Mouse (Mus musculus): ENCODE results near the gene Krt86.

Krt86 gene

DNA sequence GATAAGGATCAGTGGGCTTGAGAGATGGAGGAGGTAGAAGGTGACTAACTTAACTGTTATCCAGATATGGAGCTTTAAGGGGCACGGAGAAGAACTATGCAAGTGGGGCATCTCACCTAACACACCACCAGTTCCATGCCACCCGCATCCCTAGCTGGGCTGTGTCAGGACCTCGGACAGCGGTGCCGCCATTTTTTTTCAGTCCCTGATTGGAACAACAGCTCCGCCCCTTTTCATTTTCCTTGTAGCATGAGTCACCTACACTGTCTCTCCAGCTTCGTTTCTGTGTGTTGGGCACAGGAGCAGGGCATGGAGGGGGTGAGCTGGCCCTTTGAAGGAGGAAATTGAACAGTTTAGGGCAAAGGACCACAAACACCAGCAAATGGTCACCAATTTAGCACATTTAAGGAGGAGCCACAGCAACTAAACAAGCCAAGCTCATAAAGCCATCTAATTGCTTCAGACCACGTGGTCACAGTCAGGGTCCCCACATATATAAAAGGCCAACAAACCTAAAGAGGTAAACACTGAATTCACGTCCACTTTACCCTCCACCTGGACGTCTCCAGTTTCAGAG is at the start of gene Krt86:
Gene Krt86 (plus strand): TSS at position 527 of the 577 bp plus-strand sequence.
- DNase-seq, result no peak

DNA sequence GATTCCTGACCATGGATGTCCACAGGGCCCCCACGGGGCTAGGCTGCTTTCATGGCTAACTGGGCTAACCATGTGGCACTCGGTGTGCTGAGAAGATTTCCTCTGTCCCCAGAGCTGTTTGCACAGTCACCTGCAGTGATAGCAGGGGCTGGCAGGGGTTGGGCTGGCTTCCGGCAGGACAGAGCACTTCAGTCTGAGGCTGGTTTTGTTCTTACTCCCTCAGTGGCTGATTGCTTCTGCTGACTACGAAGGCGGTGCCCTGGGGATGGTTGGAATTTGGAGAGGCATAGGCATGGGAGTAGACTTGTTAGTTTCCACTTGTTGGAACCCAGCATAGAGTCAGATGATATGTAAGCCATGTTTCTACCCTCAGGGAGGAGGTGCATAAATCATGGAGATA is 48.4 kb upstream of the Krt86 start:
- DNase-seq, result no peak

- DNase-seq, result no peak
Measured at GRCm38 (mm10) chr15:101436611-101437010, 36.7 kb upstream of the Krt86 start.

DNA sequence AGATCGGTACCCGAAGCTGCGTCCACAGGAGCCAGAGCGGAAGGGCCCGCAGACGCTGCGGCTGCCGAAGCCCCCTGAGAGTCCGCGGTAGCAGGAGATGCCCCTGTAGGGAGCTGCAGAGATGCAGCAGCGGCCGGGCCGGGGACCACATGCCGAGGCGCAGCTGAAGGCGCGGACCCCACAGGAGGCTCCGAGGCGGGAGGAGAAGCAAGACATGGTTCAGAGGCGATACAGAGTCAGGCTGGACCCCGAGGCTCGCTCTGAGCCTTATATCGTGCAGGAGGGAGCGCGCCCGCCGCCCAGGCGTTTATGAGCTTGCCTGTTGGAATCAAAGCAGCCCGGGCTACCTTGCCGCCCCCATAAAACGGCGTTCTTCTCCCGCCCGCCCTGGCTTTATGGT is 34.7 kb upstream of the Krt86 start, which contains the start of gene Krt87:
Gene Krt87 (minus strand): TSS at position 250 of the 400 bp plus-strand sequence.
- DNase-seq, result no peak

DNA sequence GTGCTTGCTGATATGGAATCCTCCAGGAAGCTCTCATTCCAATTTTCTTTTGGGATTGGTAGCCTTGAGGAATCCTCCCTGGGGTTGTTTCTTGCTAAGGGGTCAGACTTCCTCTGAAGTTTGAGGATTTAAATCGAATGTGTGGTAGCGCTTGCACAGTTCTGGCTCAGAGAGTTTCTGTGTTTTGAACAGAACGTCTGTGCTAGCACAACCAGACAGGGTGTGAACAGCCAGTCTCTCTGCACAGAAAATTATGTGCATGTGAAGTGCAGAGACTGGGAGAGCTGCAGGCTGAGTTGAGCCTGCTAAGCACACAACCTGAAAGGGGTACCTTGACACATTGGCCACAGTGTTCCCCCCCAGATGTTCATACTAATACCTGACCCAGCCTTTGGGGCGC is 32.4 kb upstream of the Krt86 start:
- DNase-seq, result no peak

DNA sequence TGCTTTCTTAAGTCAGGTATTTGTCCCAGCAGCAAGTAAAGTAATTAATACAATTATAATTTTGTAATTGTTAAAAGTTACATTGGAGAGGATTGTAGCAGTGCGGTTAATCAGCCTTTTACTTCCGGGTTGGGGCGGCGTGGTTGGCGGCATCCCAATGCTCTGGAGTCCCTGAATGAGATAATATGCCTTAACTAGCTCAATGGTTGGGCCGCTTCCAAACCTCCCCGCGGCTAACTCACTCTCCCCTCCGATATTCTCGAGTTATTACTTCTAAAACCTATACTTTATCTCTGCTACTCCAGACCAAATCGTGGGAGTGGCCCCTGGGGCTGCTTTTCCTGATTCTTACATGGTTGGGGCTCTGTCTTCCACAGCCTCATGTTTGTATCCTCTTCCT is 26.7 kb upstream of the Krt86 start:
- DNase-seq, result no peak

GRCm38 (mm10) chr15:101447444-101447843 is 25.8 kb upstream of the Krt86 start, which contains the start of gene Krt88:
Krt88 (plus strand) TSS chr15:101447744.
- no peak for DNase-seq

DNA sequence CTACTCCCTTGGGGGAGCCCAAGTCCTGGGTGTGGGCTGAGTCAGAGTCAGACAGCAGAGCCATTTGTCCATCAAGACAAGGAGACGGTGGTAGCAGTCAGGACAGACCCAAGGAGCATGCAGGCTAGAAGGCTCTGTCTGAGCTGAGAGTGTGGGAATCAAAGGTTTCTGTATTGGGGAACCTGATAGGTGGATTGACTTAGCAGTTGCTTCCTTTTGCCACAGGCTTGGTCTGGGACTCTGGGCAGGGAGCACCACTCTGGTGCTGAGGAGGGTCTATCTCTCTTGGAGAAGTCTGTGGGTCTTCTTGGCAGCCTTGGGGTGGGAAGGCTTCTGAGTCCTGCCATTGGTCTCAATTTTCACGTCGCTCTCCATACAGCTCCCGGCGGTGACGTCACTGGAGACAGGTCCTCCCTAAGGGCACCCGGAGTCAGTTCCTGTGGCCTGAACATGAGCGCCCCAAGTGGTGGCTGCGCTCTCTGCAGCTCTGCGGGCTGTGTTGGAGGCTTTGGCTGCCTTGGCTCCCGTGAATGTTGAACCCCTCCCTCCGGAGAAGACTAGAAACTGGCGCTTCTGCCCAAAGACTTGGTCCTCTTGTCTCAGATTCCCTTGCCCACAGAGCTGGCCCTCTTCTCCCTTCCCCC is 20.1 kb upstream of the Krt86 start:
- peak; percentile 62 for DNase-seq

GRCm38 (mm10) chr15:101454774-101455173 is 18.5 kb upstream of the Krt86 start:
- DNase-seq, result no peak

DNA sequence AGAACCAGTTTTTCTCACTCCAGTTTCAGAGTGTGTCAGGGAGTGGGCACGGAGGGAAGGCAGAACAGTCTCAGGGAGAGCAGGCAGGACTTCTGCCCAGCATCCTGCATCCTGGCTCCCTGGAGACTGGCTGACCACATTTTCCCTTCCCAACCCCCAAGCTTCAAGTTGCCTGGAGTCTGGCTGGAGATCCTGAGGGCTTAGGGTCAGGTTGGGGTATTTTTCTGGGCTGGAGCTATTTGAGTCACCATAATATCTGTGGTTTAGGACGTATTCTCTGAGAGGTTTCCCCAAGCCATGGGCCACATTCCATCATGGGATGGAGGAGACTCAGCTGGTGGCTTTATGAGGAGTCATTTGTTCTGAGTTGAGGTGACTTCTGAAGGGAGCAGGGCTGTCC is 18.0 kb upstream of the Krt86 start:
- DNase-seq, result no peak

- no peak for DNase-seq
Measured at GRCm38 (mm10) chr15:101455891-101456290, 17.4 kb upstream of the Krt86 start.

DNA sequence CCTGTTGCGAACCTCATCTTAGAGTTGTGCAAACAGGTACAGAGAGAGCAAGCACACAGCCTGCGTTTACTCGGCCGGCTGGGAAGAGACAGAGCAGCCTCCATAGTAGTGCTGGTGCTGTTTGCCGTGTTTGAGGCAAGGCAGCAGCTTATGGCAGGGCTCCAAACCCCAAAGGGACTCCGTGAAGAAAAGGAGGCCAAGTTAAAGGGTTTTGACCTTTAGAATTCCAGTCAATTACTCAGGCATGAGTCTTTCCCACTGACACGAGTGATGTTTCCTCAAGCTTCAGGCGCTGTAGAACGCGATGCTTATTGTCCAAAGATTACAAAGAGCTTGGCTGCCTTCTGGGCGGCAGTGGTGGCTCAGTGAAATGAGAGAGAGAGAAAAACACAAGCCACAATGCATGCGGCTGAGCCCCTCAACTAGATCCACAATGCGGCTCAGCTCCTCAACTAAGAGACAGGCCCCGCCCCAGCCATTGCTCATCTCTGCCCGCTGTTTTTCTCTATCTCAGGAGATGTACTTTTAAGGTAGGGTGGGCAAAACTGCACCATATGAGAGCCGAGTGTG is 14.8 kb upstream of the Krt86 start:
- DNase-seq, result no peak

DNA sequence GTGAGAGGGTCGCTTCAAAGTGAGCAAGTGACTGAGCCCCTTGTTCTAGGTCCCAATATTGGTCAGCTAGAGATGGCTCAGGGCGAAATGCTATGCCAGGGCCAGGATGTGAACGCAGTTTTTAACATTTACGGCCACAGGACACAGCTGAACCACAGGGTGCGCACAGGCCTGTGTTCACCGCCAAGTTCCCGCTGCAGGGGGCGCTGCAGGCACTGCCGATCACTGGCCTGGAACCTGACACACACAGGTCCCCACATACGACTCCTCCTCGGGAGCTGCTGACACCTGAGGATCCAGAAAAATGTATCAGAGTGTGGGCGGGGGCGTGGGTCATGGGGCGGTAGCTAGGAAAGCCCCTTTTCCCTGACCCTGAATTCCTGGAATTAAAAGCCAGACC is 14.0 kb upstream of the Krt86 start:
- no peak for DNase-seq

GRCm38 (mm10) chr15:101463651-101464050 is 9.6 kb upstream of the Krt86 start, which contains the start of gene Krt81:
Krt81 (minus strand) TSS chr15:101463751.
- DNase-seq, result no peak

DNA sequence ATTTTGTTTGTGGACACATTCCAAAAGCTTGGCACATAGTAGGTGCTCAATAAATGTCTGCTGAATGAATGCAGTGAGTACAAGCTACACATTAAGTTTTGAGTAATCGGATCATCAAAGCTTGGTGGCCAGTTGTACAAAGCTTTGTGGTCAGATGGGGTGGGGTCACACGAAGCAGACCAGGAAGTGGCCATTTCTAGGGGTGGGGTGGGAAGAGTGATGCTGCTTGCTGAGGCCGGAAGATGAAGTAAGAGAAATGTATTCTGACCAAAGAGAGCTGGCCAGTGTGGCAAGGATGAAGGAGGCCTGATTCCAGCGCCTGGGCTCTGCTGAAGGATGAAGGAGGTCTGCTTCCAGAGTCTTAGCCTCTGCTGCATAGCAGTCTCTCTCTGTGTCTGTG is 4.2 kb upstream of the Krt86 start:
- DNase-seq, result no peak

DNA sequence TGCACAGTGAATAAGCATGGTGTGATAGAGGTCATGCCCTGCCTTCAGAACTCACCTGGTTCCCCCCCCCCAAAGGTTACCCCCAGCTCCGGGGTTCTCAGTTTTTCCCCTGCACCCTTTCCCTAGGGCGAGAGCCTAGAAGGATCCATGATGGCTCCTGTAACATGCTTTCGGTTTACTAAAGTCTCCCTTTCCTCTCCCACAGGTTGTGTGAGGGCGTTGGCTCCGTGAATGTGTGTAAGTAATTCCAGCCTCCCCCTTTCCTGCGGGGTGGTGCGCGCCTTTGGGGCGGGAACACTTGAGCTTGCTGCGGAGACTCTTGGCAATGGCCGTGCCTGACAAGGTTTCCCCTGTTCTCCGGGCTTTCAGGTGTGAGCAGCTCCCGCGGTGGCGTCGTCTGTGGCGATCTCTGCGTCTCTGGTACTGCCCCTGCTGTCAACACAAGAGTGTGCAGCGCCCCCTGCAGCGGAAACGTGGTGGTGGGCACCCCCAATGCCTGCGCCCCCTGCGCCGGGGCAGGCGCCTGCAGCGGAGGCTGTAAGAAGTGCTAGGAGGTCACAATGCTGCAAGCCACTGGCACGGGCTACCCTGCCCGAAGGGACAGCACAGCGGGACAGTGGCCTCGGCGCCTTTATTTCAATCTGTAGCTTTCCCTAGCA is 5.9 kb downstream of the Krt86 start:
- peak; percentile 10 for DNase-seq

- DNase-seq, result no peak
Measured at GRCm38 (mm10) chr15:101479666-101480060, 6.4 kb downstream of the Krt86 start.

DNA sequence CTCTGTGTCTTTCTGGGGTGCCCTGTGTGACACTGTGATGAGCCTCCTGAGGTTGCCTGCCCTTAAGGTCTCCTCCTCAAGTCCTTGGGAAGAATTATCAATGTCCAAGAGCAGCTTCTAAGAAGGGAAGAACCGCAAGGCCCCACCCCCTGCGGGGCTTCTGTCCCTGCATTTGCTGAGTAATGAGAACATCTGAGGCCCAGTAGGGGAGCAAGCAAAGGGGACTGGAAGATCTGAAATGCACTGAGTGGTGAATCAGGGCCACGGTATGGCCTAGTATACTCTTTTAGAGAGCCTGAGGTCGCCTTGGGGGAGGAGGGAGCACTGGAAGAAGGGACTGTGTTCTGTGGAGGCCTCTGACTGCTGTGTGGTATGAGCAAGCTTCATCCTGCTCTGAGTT is 8.8 kb downstream of the Krt86 start:
- DNase-seq, result no peak

- DNase-seq, result no peak
Measured at GRCm38 (mm10) chr15:101483646-101484045, 10.4 kb downstream of the Krt86 start.

DNA sequence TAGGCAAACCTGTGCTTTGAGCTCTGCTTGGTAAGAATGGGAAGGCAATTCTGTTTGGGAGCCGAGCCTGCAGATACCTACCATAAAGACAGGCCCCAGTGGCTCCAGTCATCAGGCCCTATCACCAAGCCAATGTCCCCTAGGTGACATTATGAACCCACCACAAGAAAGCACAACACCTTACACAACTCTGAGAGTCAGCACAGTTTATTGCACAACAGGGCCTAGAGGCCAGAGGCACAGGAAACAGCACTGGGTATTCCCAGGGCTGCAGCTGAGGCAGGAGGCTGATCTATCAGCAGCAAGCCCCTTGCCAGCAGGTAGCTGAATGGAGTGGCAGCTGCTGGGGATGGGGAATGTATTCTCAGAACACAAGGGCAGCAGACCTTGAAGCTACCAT is 11.7 kb downstream of the Krt86 start:
- no peak for DNase-seq

GRCm38 (mm10) chr15:101485911-101486635 is 12.8 kb downstream of the Krt86 start:
- DNase-seq, result no peak

DNA sequence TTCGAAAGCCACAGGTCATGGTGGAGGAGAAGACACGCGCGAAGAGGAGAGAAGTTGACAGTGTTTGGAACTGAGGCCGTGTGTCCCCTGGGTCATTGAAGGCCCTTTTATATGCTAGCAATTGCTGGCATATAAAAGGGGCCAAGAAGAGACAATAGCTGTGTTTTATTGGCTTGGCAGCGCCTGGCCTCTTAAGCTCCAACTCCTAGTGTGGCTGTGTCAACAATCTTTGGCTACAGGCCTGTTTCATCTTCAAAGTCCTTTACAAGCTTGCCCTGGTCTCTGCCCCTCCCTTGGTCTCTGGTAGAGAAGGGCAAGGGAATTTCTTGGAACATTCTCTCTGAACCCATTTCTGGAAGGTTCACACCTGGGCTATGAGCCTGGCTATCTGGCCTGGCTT is 18.2 kb downstream of the Krt86 start, which contains the start of gene Krt83:
Gene Krt83 (minus strand): TSS at position 82 of the 400 bp plus-strand sequence.
- no peak for DNase-seq

GRCm38 (mm10) chr15:101492718-101493117 is 19.4 kb downstream of the Krt86 start:
- DNase-seq, result no peak
